Mouse (Mus musculus): ENCODE data around the gene Slc27a1. TPM values are rescaled to one million over a fixed set of nuclear protein-coding genes. Genes with fewer than 3 reads are reported as not detected.
A peak's percentile ranks its signal among the peaks of the same experiment; 100 is the strongest.

Gene Slc27a1
- total and polyA plus RNA-seq, 2 experiments from 2014 or later = 102 to 133 TPM

- no peak for TF ChIP-seq CTCF (IDR thresholded peaks at IDR 0.05; ENCODE audit: low read depth)
- no peaks in the 10 kb centered on the region; the same call in 1 of the 2 replicates for H3K36me3 ChIP-seq (ENCODE audit: insufficient read depth)
- peak overlapping the region; percentile 52 for H3K4me2 ChIP-seq (ENCODE audit: low read depth)
- peak overlapping the region; percentile 44 for H3K9ac ChIP-seq
- ATAC-seq (peak; percentile 76), DNase-seq (no peak)
- H3K27ac ChIP-seq (ENCODE audit: low read depth, low read length) = peak overlapping the region; percentile 50; the same call in 1 of the 2 replicates
- H3K27me3 ChIP-seq (ENCODE audit: insufficient read depth, low read length) = peaks cover 13% of the 10 kb centered on the region
- WGBS = 5% methylated on average over 59 of the region's 65 CpGs
- H3K9me3 ChIP-seq (ENCODE audit: low read length) = no peaks in the 10 kb centered on the region
- peak overlapping the region; percentile 33 for H3K4me3 ChIP-seq (ENCODE audit: low read depth, low read length)
- H3K4me1 ChIP-seq (ENCODE audit: insufficient read depth) = no peaks in the 10 kb centered on the region
Observed at GRCm38 (mm10) chr8:71601939-71602665, 33.4 kb downstream of the Slc27a1 start.

- Histone ChIP-seq H3K27me3 (ENCODE audit: insufficient read depth, low read length) (peaks cover 13% of the 10 kb centered on the region), H3K9me3 (ENCODE audit: low read length) (no peaks in the 10 kb centered on the region), H3K4me1 (ENCODE audit: insufficient read depth) (no peaks in the 10 kb centered on the region), H3K9ac (peak overlapping the region; percentile 44), H3K36me3 (ENCODE audit: insufficient read depth) (no peaks in the 10 kb centered on the region; the same call in 1 of the 2 replicates), H3K4me3 (ENCODE audit: low read depth, low read length) (peak overlapping the region; percentile 33), H3K4me2 (ENCODE audit: low read depth) (peak overlapping the region; percentile 52), H3K27ac (ENCODE audit: low read depth, low read length) (peak overlapping the region; percentile 57; the same call in 1 of the 2 replicates)
- 2% methylated on average over 32 of the region's 32 CpGs for WGBS
- ATAC-seq = peak; percentile 80
- peak; percentile 57 for DNase-seq
- TF ChIP-seq CTCF (IDR thresholded peaks at IDR 0.05; ENCODE audit: low read depth) = no peak
Observed at GRCm38 (mm10) chr8:71602666-71603334, 34.1 kb downstream of the Slc27a1 start.

- Histone ChIP-seq H3K4me2 (ENCODE audit: low read depth) (no peak overlapping the region), H3K4me3 (ENCODE audit: low read depth, low read length) (no peak overlapping the region), H3K36me3 (ENCODE audit: insufficient read depth) (no peaks in the 10 kb centered on the region; the same call in 1 of the 2 replicates), H3K27me3 (ENCODE audit: insufficient read depth, low read length) (peaks cover 13% of the 10 kb centered on the region), H3K4me1 (ENCODE audit: insufficient read depth) (no peaks in the 10 kb centered on the region), H3K9me3 (ENCODE audit: low read length) (no peaks in the 10 kb centered on the region), H3K9ac (no peak overlapping the region), H3K27ac (ENCODE audit: low read depth, low read length) (no peak overlapping the region)
- DNase-seq (no peak), ATAC-seq (no peak)
- TF ChIP-seq CTCF (IDR thresholded peaks at IDR 0.05; ENCODE audit: low read depth) = no peak
- 58% methylated on average over 7 of the region's 7 CpGs for WGBS
Observed at GRCm38 (mm10) chr8:71604021-71604420, 35.3 kb downstream of the Slc27a1 start.

- Histone ChIP-seq H3K27me3 (ENCODE audit: insufficient read depth, low read length) (no peaks in the 10 kb centered on the region), H3K27ac (ENCODE audit: low read depth, low read length) (peak within 1 kb of the TSS; percentile 90), H3K4me1 (ENCODE audit: insufficient read depth) (peaks cover 9% of the 10 kb centered on the region; the same call in 1 of the 2 replicates), H3K4me3 (ENCODE audit: low read depth, low read length) (peak within 1 kb of the TSS; percentile 90), H3K9me3 (ENCODE audit: low read length) (no peaks in the 10 kb centered on the region), H3K9ac (peak within 1 kb of the TSS; percentile 76), H3K4me2 (ENCODE audit: low read depth) (peak within 1 kb of the TSS; percentile 84), H3K36me3 (ENCODE audit: insufficient read depth) (peaks cover 18% of the 10 kb centered on the region)
- peak; percentile 37 for TF ChIP-seq CTCF (IDR thresholded peaks at IDR 0.05; ENCODE audit: low read depth)
- ATAC-seq (peak; percentile 99), DNase-seq (peak; percentile 99)
- 1% methylated on average over 80 of the region's 82 CpGs for WGBS
Observed at GRCm38 (mm10) chr8:71610822-71611651, 42.4 kb downstream of the Slc27a1 start, which contains the start of gene Colgalt1. TSS of gene Colgalt1 (plus strand) at chr8:71610998.

GRCm38 (mm10) chr8:71612141-71612540, 43.5 kb downstream of the Slc27a1 start:
- peak overlapping the region; percentile 84 for H3K4me2 ChIP-seq (ENCODE audit: low read depth)

GRCm38 (mm10) chr8:71613418-71613817, 44.7 kb downstream of the Slc27a1 start:
- peaks cover 9% of the 10 kb centered on the region; the same call in 1 of the 2 replicates for H3K4me1 ChIP-seq (ENCODE audit: insufficient read depth)
- H3K27me3 ChIP-seq (ENCODE audit: insufficient read depth, low read length) = no peaks in the 10 kb centered on the region
- no peak overlapping the region for H3K27ac ChIP-seq (ENCODE audit: low read depth, low read length)
- H3K36me3 ChIP-seq (ENCODE audit: insufficient read depth) = peaks cover 41% of the 10 kb centered on the region
- WGBS = 73% methylated on average over 4 of the region's 4 CpGs
- no peak overlapping the region for H3K4me2 ChIP-seq (ENCODE audit: low read depth)
- H3K9me3 ChIP-seq (ENCODE audit: low read length) = no peaks in the 10 kb centered on the region
- no peak overlapping the region for H3K9ac ChIP-seq
- DNase-seq (no peak), ATAC-seq (no peak)
- no peak overlapping the region for H3K4me3 ChIP-seq (ENCODE audit: low read depth, low read length)
- TF ChIP-seq CTCF (IDR thresholded peaks at IDR 0.05; ENCODE audit: low read depth) = no peak

More at GRCm38 (mm10) chr8:71612141-71612540, 43.5 kb downstream of the Slc27a1 start:
- H3K4me1 ChIP-seq (ENCODE audit: insufficient read depth) = peaks cover 9% of the 10 kb centered on the region; the same call in 1 of the 2 replicates
- H3K27ac ChIP-seq (ENCODE audit: low read depth, low read length) = no peak overlapping the region
- H3K9me3 ChIP-seq (ENCODE audit: low read length) = no peaks in the 10 kb centered on the region
- peak overlapping the region; percentile 76 for H3K9ac ChIP-seq
- ATAC-seq (no peak), DNase-seq (no peak)
- H3K36me3 ChIP-seq (ENCODE audit: insufficient read depth) = peaks cover 29% of the 10 kb centered on the region
- H3K4me3 ChIP-seq (ENCODE audit: low read depth, low read length) = peak overlapping the region; percentile 90
- TF ChIP-seq CTCF (IDR thresholded peaks at IDR 0.05; ENCODE audit: low read depth) = no peak
- H3K27me3 ChIP-seq (ENCODE audit: insufficient read depth, low read length) = no peaks in the 10 kb centered on the region
- 33% methylated on average over 5 of the region's 5 CpGs for WGBS

Measured in forebrain, postnatal 0 days (tissue).